Mouse (Mus musculus) G1E (cell line): ENCODE results near the gene 6430550D23Rik.

Experiments used
- CTCF ChIP-seq: IDR thresholded peaks from 2 replicates; pipeline ENCODE4 v1.5.1; 2012; ENCODE audit warnings: low read depth, low read length, inconsistent platforms, mixed read lengths
- GATA1 ChIP-seq: IDR thresholded peaks from 2 replicates; pipeline ENCODE4 v1.6.1; 2012; ENCODE audit warnings: borderline replicate concordance, low read length, inconsistent platforms, mixed read lengths
- TAL1 ChIP-seq: conservative IDR thresholded peaks from 2 replicates; pipeline ENCODE4 v1.6.1; 2012; ENCODE audit warnings: low read depth, low read length, inconsistent platforms, mixed read lengths

- TF ChIP-seq CTCF (no peak), GATA1 (no peak), TAL1 (no peak)
Observed at GRCm38 (mm10) chr2:155959981-155960380, 47.8 kb downstream of the 6430550D23Rik start.
